Mouse (Mus musculus) forebrain, embryonic 14.5 days (tissue): ENCODE results near the gene 1110059G10Rik. TPM values are rescaled to one million over a fixed set of nuclear protein-coding genes. Genes with fewer than 3 reads are reported as not detected.

Source experiments
- ATAC-seq: fragments of 200-750 bp; cut with Nextera tagmentation; 2 replicates; pipeline ENCODE4 v1.8.0; 2017; ENCODE audit warnings: mild to moderate bottlenecking, moderate library complexity
- DNase-seq: peaks from one replicate; pipeline ENCODE4 v3.0.0-alpha.2; 2015; ENCODE audit warnings: low spot score
- H3K27ac ChIP-seq: fragments of 300-500 bp; sonication (generic); 2 replicates; pipeline ENCODE4 v1.5.1; 2014; ENCODE audit warnings: low read depth, mild to moderate bottlenecking, control low read depth, low read length, moderate library complexity
- H3K27me3 ChIP-seq: fragments of 300-500 bp; sonication (generic); replicated peaks from 2 replicates; pipeline ENCODE4 v1.6.1; 2014; ENCODE audit warnings: low read length, control low read depth, mixed read lengths; ENCODE audit not compliant: control insufficient read depth, insufficient read depth
- H3K36me3 ChIP-seq: fragments of 300-500 bp; sonication (generic); 2 replicates; pipeline ENCODE4 v1.6.1; 2014; ENCODE audit warnings: low read length, control low read depth; ENCODE audit not compliant: control insufficient read depth, insufficient read depth
- H3K4me1 ChIP-seq: fragments of 300-500 bp; sonication (generic); 2 replicates; pipeline ENCODE4 v1.6.1; 2014; ENCODE audit warnings: antibody characterized with exemption, low read length, control low read depth; ENCODE audit not compliant: control insufficient read depth, insufficient read depth
- H3K4me2 ChIP-seq: fragments of 300-500 bp; sonication (generic); 2 replicates; pipeline ENCODE4 v1.6.1; 2014; ENCODE audit warnings: mild to moderate bottlenecking, control low read depth, low read length
- H3K4me3 ChIP-seq: fragments of 300-500 bp; sonication (generic); 2 replicates; pipeline ENCODE4 v1.5.1; 2014; ENCODE audit warnings: low read depth, low read length, control low read depth
- H3K9ac ChIP-seq: fragments of 300-500 bp; sonication (generic); 2 replicates; pipeline ENCODE4 v1.6.1; 2014; ENCODE audit warnings: mild to moderate bottlenecking, low read length, control low read depth, moderate library complexity
- H3K9me3 ChIP-seq: fragments of 300-500 bp; sonication (generic); replicated peaks from 2 replicates; pipeline ENCODE4 v1.6.1; 2016; ENCODE audit warnings: low read length, control low read depth, mixed read lengths; ENCODE audit not compliant: control insufficient read depth
- WGBS: fragments of 180-500 bp; shearing (Covaris S2); extraction: QIAGEN DNeasy Blood & Tissue Kit; methylation state at CpG from one replicate; pipeline ENCODE4 v1.1.7; 2014; 5-methylcytosine and 5-hydroxymethylcytosine counted together
- polyA plus RNA-seq: library from polyadenylated mRNA; unstranded; fragments of >200 nt; fragmentation: Nextera tagmentation; extraction: Ambion mirVana; gene quantifications from 2 replicates; pipeline ENCODE4 v1.2.1, GENCODE M21; 2014

The 1110059G10Rik gene
- polyA plus RNA-seq = 44.1 and 46.3 TPM in 2 replicates

DNA sequence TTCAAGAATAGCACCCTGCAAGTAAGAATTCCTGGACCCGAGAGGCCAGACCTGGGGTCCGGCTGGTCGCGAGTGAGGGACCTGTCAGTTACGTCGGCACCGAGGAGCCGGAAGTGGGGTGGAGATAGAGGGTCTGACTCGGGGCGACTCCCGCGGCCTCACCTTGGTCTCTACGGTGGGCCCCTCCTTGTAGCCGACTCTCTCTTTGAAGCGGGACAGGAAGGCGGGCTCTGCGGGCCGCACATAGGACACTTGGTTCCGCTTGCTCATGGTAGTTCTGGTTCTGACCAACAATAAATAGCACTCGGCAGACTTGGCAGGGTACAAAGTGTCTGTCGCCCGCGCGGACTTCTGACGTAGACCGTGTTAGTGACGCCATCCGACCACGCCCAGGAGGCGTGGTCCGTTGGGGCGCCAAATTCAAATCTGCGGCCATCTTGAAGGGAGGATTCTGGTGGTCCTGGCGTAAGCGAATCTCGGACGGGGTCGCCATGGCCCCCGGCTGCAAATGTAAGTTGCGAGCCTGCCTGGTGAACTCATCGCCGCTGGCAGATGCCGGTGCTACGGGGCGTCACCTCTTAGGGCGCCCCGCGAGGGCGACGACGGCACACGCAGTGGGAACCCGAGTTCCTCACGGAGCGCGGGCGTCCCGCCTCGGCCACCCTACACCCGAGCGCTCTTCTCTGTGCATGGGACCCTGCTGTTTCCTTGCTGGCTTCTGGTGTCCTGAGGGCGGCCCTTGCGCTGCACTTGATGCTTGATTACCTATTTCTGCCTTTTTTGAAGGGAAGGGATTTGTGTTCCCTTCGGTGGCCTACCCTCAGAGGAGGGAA, at the start of gene 1110059G10Rik, which contains the start of gene Kif15:
TSS of gene 1110059G10Rik (minus strand) at position 358 of the 833 bp plus-strand sequence.
TSS of gene Kif15 (plus strand) at position 404 of the 833 bp plus-strand sequence.
- peak; percentile 98 for ATAC-seq
- under 1% methylated on average over 64 of the region's 64 CpGs for WGBS
- Histone ChIP-seq H3K27ac (0 out of 2 replicates have a peak within 1 kb of the TSS, but pooled peaks have one; percentile 24), H3K4me3 (peak within 1 kb of the TSS; percentile 79), H3K27me3 (no peaks in the 10 kb centered on the region), H3K4me1 (peaks cover 8% of the 10 kb centered on the region), H3K36me3 (peaks cover 13% of the 10 kb centered on the region), H3K9me3 (no peaks in the 10 kb centered on the region), H3K9ac (peak within 1 kb of the TSS; percentile 78), H3K4me2 (peak within 1 kb of the TSS; percentile 74)
- peak; percentile 94 for DNase-seq

DNA sequence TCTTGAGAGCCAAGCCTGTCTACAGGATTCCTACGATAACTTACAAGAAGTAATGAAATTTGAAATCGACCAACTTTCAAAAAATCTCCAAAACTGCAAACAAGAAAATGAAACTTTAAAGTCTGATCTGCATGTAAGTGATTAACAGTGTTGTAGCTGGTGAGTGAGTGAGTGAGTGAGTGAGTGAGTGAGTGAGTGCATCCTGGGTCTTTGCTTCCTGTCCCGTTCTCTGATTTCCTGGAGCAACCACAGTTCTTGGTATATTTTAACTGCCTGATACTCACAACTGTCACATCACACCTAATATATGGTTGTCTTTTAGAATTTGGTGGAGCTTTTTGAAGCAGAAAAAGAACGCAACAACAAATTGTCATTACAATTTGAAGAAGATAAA, 48.4 kb upstream of the 1110059G10Rik start:
- H3K36me3 ChIP-seq = peaks cover 54% of the 10 kb centered on the region
- H3K4me3 ChIP-seq = no peak overlapping the region
- WGBS = 97% methylated on average over 4 of the region's 4 CpGs
- H3K9me3 ChIP-seq = no peaks in the 10 kb centered on the region
- H3K9ac ChIP-seq = no peak overlapping the region
- no peak overlapping the region for H3K4me2 ChIP-seq
- no peak for ATAC-seq
- H3K4me1 ChIP-seq = no peaks in the 10 kb centered on the region
- DNase-seq = no peak
- H3K27ac ChIP-seq = no peak overlapping the region
- H3K27me3 ChIP-seq = no peaks in the 10 kb centered on the region

DNA sequence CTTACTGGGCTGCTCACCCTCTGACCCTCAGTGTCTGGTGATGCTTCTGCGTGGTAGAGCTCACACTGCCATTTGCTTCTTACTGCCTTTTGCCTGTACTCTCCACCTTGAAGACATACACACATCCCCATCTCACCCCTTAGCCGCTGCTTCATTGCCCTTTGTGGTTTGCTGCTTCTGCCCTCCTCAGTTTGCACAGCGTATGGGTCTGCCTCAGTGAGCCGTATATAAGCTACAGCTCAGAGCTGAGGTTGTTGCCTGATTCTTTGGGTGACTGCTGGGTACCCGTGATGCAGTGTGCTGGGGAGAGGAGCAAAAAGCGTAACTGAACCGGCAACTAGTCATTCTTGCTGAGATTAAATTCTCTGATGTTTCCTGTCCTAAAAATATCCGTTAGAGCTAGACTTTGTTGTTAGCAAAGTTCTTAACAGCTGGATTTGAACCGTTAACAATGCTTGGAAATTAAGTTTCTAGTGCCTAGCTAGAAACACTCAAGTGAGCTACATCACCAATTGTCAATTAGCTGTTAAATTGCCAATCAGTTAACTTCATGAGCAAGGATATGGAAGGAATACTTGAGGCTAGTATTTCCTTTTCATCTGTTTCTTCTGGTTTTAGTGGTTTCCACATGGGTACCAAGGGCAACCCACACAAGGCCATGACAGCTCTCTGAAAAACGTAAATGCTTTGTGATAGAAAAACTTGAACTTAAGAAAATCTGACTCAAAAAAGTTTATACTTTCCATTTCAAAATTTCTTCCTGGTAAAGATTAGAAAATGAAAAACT, 47.8 kb upstream of the 1110059G10Rik start:
- ATAC-seq = no peak
- no peak for DNase-seq
- Histone ChIP-seq H3K4me3 (no peak overlapping the region), H3K36me3 (peaks cover 54% of the 10 kb centered on the region), H3K27me3 (no peaks in the 10 kb centered on the region), H3K9me3 (no peaks in the 10 kb centered on the region), H3K27ac (no peak overlapping the region), H3K4me1 (no peaks in the 10 kb centered on the region), H3K4me2 (no peak overlapping the region), H3K9ac (no peak overlapping the region)
- WGBS = 94% methylated on average over 10 of the region's 10 CpGs

DNA sequence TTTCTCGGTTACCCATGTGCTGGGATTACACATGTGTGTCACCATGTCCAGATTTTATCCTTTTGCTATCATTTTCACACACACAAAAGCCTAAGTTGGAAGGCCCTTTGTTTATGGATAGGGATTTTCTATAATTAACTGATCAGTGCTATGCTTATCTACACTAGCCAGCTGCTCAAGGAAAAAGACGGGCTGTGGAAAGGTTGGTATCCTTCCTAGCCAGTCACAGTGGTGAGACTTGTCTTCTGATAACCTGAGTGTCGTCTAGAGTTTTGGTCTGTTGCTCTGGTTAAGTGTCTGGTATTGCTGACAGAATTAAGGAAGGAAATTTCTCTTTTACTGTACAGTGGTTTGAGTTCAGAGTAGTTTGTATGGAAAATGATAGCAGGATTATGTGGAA, 21.9 kb downstream of the 1110059G10Rik start:
- Histone ChIP-seq H3K4me2 (no peak overlapping the region), H3K9me3 (no peaks in the 10 kb centered on the region), H3K27me3 (no peaks in the 10 kb centered on the region), H3K9ac (no peak overlapping the region), H3K4me3 (no peak overlapping the region), H3K27ac (no peak overlapping the region), H3K36me3 (peaks cover 83% of the 10 kb centered on the region), H3K4me1 (no peaks in the 10 kb centered on the region)
- ATAC-seq (no peak), DNase-seq (no peak)
- 95% methylated on average over 3 of the region's 3 CpGs for WGBS

DNA sequence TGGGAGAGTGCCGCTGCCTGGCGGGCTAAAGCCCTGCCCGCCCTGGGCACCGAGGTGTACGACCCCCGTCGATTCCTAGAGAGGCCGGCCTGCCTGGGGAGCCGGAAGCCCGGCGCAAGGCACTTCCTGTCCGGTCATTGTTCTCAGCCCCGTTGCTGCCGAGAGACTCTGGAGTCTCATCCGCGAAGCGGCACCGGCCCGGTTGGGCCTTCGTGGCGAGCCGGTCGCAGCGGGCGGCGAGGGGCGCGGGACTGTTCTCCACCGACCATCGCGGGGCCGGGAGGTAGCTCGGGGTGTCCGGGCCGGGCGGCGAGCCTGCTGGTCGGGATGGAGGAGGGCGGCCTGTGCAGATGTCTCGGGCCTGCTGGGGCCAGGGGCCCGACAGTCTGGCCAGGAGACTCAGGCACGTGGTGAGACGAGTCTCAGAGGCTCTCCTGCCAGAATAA, 27.8 kb downstream of the 1110059G10Rik start, which contains the start of gene Zfp105:
TSS of gene Zfp105 (plus strand) at position 137 of the 446 bp plus-strand sequence.
- H3K27ac ChIP-seq = peak within 1 kb of the TSS; percentile 63; the same call in 1 of the 2 replicates
- no peaks in the 10 kb centered on the region for H3K9me3 ChIP-seq
- H3K9ac ChIP-seq = peak within 1 kb of the TSS; percentile 98
- H3K4me3 ChIP-seq = peak within 1 kb of the TSS; percentile 76
- under 1% methylated on average over 43 of the region's 43 CpGs for WGBS
- ATAC-seq = peak; percentile 99
- peaks cover 4% of the 10 kb centered on the region; the same call in 1 of the 2 replicates for H3K4me1 ChIP-seq
- peaks cover 32% of the 10 kb centered on the region for H3K36me3 ChIP-seq
- H3K27me3 ChIP-seq = no peaks in the 10 kb centered on the region
- peak; percentile 91 for DNase-seq
- H3K4me2 ChIP-seq = peak within 1 kb of the TSS; percentile 58

DNA sequence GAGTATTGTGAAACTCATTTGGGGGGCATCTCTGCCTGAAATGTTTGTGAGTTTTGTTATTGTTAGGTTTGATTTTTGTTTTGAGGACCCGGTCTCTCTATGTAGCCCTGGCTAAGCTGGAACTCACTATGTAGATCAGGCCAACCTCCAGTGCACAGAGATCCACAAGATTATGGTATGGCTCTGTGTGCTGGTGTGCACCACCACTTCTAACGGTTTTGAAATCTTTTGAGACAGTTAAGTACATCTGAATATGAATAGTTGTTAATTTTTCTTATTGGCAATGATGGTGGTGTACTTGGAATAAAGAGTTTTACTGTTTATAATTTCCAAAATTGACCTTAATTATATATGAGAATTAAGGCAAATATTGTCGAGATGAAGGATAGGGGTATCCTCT, 28.4 kb downstream of the 1110059G10Rik start:
- no peaks in the 10 kb centered on the region for H3K27me3 ChIP-seq
- H3K36me3 ChIP-seq = peaks cover 27% of the 10 kb centered on the region
- H3K4me3 ChIP-seq = peak overlapping the region; percentile 76
- H3K27ac ChIP-seq = no peak overlapping the region
- DNase-seq (no peak), ATAC-seq (no peak)
- H3K9me3 ChIP-seq = no peaks in the 10 kb centered on the region
- H3K4me1 ChIP-seq = peaks cover 4% of the 10 kb centered on the region; the same call in 1 of the 2 replicates
- H3K4me2 ChIP-seq = peak overlapping the region; percentile 58
- WGBS = 24% methylated on average over 3 of the region's 3 CpGs
- H3K9ac ChIP-seq = peak overlapping the region; percentile 98

DNA sequence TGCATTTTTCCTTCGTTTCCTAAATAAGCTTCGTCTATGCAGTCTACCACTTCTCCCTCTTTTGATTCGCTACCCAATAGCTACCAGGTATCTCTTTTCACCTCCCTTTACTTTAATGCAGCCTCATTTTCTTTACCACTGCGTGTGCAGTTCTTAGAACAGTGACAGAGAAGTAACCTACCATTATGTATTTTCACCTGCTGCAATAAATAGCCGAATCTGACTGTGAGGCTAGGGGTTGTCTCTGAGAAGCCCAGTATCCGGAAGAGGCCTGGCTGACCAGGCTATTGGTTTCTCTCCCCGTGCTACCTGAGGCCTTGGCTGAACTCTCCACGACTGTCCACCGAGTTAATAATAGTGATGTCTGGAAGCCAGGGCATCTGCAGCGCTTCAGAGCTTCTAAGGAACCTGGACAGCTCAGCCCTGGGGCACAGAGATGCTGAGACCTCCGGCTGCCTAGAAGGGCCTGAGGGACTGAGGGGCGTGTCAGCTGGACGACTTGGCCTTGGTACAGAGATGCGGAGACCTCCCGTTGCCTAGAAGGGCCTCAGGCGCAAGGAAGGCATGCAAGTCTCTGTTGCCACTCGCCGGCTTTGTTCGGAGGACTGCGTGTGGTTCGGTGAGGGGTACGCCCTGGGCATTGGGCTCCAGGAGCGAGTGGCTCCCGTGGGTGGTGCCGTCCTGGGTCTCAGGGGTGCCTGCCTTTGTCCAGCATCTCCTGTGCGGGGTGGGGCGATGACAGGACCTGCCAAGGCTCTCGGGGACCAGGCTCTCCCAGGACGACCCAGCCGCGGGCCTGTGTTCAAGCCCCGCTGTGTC, 47.9 kb downstream of the 1110059G10Rik start:
- DNase-seq (peak; percentile 89), ATAC-seq (peak; percentile 99)
- WGBS = 13% methylated on average over 32 of the region's 32 CpGs
- no peaks in the 10 kb centered on the region for H3K4me1 ChIP-seq
- H3K36me3 ChIP-seq = no peaks in the 10 kb centered on the region
- H3K9ac ChIP-seq = peak overlapping the region; percentile 78
- 0 out of 2 replicates have a peak overlapping the region, but pooled peaks have one; percentile 23 for H3K27ac ChIP-seq
- H3K9me3 ChIP-seq = no peaks in the 10 kb centered on the region
- H3K27me3 ChIP-seq = no peaks in the 10 kb centered on the region
- H3K4me3 ChIP-seq = peak overlapping the region; percentile 44
- peak overlapping the region; percentile 58 for H3K4me2 ChIP-seq

DNA sequence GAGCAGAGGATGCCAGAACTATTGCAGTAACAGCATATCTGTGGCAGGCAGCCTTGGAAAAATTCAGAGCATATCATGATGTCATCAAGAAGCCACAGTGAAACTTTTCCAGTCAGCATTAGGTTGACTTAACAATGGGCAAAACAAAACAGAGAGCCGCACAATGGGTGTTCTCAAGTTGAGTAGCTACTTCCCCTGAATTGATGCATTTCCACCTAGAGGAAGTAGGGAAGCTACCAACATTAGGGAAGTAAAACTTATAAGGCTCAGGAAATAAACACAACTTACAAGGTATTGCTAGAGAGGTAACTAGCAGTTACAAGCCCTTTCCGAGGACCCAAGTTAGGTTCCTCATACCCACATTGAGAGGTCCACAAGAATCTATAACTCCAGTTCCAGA, 49.8 kb downstream of the 1110059G10Rik start:
- 93% methylated on average over 2 of the region's 2 CpGs for WGBS
- DNase-seq (no peak), ATAC-seq (no peak)
- no peak overlapping the region for H3K27ac ChIP-seq
- H3K9me3 ChIP-seq = no peaks in the 10 kb centered on the region; the same call in 1 of the 2 replicates
- H3K4me2 ChIP-seq = no peak overlapping the region
- H3K27me3 ChIP-seq = no peaks in the 10 kb centered on the region
- no peak overlapping the region for H3K9ac ChIP-seq
- no peaks in the 10 kb centered on the region for H3K4me1 ChIP-seq
- H3K4me3 ChIP-seq = no peak overlapping the region
- peaks cover under 1% of the 10 kb centered on the region; the same call in 1 of the 2 replicates for H3K36me3 ChIP-seq
